Mouse (Mus musculus) forebrain, embryonic 10.5 days (tissue): Measurements from ENCODE around the gene Ezr. TPM values are rescaled to one million over a fixed set of nuclear protein-coding genes. Genes with fewer than 3 reads are reported as not detected.
A peak's percentile ranks its signal among the peaks of the same experiment; 100 is the strongest.
"Not testable (repeated sequence)": the region's sequence is repeated elsewhere in the genome, so short reads cannot be mapped to it uniquely, and the experiment has no call there.

ENCODE experiments used
- DNase-seq: peaks from one replicate; pipeline ENCODE4 v3.0.0-alpha.2; 2017; ENCODE audit warnings: low spot score; ENCODE audit errors: extremely low spot score
- H3K27ac ChIP-seq: fragments of 300-500 bp; sonication (generic); 2 replicates; pipeline ENCODE4 v1.5.1; 2016; ENCODE audit warnings: mild to moderate bottlenecking
- H3K27me3 ChIP-seq: fragments of 300-500 bp; sonication (generic); 2 replicates; pipeline ENCODE4 v1.6.1; 2016; ENCODE audit warnings: mild to moderate bottlenecking; ENCODE audit not compliant: poor library complexity, severe bottlenecking
- H3K36me3 ChIP-seq: fragments of 300-500 bp; sonication (generic); replicated peaks from 2 replicates; pipeline ENCODE4 v1.6.1; 2016; ENCODE audit warnings: mild to moderate bottlenecking, moderate library complexity
- H3K4me1 ChIP-seq: fragments of 300-500 bp; sonication (generic); 2 replicates; pipeline ENCODE4 v1.6.1; 2016
- H3K4me3 ChIP-seq: fragments of 300-500 bp; sonication (generic); 2 replicates; pipeline ENCODE4 v1.5.1; 2016; ENCODE audit warnings: mild to moderate bottlenecking, moderate library complexity
- H3K9me3 ChIP-seq: fragments of 300-500 bp; sonication (generic); 2 replicates; pipeline ENCODE4 v1.6.1; 2016; ENCODE audit warnings: mild to moderate bottlenecking, moderate library complexity
- WGBS: fragments of 180-500 bp; shearing (Covaris S2); methylation state at CpG from one replicate; pipeline ENCODE4 v1.1.7; 2016; 5-methylcytosine and 5-hydroxymethylcytosine counted together
- polyA plus RNA-seq: library from polyadenylated mRNA; unstranded; fragments of >200 nt; fragmentation: Nextera tagmentation; extraction: Ambion mirVana; gene quantifications from 2 replicates; pipeline ENCODE4 v1.2.1, GENCODE M21; 2016

Ezr gene
- polyA plus RNA-seq, 1 experiment from 2014 or later = 116 TPM

DNA sequence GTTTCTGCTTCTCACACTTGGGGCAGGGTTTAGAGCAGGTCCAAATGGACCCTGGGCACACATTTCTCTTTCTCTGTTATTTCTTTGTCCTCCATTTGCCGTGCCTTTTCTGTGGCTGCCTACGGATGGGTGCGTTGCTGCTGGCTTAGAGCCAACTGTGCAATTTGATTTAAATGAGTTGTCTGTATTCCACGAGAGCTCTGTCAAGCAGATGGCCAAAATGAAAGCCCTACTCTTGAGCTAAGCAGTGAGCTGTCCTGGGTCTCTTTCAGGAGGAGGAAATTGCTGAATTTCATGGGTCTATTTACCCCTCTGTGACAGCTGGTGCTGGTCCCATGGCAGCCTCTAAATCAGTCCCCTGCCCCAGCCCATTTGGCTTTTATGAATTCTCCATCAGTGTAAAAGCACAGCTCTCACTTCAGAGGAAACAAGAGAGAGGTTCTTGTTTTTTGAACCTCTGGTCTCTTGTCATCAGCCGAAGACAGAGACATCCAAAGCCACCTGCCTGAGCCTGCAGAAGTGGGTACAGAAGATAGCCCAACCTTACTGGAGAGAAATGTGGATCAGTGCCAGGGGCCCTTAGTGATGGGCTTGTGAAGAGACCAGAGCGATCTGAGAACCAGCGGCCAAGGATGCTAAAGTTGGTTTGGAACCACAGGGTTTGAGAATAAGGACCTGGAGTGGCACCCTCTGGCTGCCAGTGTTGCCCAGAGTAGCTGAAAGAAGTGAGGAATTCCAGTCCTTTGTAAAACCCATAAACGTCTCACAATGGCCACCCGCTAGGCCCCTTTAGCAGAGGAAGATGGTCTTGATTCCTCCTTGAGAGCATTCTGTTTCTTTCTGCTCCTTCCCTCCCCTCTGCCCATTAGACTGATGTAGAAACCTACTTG, 79.0 kb downstream of the Ezr start:
- WGBS = 78% methylated on average over 8 of the region's 9 CpGs

DNA sequence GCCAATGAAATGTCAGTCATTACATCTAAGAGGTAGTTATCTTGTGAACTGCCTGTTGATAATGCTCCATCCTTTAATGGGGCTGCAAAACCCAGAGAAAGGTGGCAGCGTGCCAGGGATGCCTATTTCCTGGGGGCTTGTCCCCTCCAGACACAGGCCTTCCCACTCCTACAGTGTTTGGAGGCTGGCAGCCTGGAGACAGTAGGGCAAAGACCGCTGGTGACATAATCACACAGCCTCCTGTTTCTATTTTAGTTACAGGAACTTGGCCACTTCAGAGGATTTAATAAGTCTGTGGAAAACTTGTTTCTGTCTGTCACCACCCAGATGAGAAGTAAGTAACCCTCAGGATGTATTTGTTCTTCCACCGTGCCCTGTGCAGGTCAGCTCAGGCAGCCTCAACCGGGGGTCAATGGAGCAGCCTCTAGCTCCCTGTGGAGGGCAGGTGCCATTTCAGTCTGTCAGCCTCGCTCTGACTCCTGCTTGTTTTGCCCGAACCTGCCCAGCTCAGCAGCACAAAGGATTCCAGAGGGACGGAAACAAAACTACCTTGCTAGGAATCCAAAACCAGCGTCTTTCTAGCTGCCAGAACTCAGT, 79.9 kb downstream of the Ezr start:
- DNase-seq, H3K36me3 ChIP-seq, H3K27me3 ChIP-seq, H3K4me3 ChIP-seq, H3K4me1 ChIP-seq, H3K27ac ChIP-seq, H3K9me3 ChIP-seq: not testable (repeated sequence)
- 75% methylated on average over 3 of the region's 8 CpGs for WGBS

More for the DNA sequence above, 79.0 kb downstream of the Ezr start:
- not testable (repeated sequence) for H3K36me3 ChIP-seq, H3K4me1 ChIP-seq, H3K27me3 ChIP-seq, H3K27ac ChIP-seq, H3K9me3 ChIP-seq, H3K4me3 ChIP-seq
- peak; percentile 4 for DNase-seq

DNA sequence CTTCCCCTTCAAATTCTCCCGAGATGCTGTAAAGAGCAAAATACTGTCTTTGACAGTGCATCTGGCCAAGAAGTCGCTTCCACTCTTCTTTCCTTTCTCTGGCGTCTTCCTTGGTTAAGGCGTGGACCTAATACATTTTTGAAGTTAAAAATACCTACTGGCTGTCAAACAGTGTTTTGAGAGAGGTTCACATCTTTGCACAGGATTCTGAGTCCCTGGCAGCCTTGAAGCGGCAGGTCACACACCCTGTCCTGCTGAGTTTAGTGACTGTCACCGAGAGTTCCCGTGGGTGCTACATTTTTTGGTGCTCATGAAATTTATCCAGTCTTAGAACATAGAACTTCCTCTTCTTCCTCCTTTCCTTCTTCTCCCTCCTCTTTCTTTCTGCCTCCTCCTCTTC, 82.5 kb downstream of the Ezr start:
- H3K9me3 ChIP-seq, H3K36me3 ChIP-seq, DNase-seq, H3K27me3 ChIP-seq, H3K4me3 ChIP-seq, H3K4me1 ChIP-seq, H3K27ac ChIP-seq: not testable (repeated sequence)
- 74% methylated on average over 4 of the region's 7 CpGs for WGBS

DNA sequence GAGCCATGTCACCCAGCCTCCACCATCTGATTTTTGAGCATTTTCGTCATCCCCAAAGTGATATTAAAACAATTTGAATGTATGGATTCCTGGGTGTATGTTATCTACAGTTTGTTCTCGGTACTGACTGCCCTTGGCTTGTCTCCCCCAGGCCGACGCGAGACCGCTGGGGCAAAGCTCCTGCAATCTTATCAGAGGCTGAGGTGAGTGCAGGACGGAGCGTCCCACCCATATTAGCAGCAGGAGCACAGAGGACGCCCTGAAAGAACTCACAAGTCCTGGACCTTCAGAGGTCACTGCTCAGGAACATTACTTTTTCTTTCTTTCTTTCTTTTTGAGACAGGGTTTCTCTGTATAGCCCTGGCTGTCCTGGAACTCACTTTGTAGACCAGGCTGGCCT, 83.1 kb downstream of the Ezr start:
- not testable (repeated sequence) for DNase-seq, H3K4me3 ChIP-seq, H3K4me1 ChIP-seq, H3K27ac ChIP-seq, H3K36me3 ChIP-seq, H3K27me3 ChIP-seq, H3K9me3 ChIP-seq
- 95% methylated on average over 9 of the region's 9 CpGs for WGBS

DNA sequence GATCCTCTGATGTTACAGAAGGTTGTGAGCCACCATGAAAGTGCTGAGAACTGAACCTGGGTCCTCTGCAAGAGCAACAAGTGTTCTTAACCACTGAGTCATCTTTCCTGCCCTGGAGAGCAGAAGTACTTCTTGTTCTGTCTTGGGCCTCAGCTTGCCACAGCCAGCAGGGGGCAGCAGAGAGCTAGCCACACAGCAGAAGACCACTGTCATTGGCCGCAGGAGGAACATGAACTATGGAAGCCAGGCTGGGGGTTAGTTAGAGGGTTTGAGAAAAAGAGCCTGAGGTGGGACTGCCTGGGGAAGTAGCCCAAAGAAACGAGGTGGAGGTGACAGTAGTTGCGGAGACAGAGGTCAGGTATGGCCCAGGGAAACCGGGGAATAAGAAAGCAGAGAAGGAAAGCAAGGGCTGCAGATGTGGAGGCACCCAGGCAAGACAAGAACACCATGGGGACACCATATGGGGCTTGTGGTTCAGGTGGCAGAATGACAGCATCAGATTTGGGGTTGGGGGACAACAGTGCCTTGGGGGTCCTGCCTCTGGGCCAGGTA, 85.3 kb downstream of the Ezr start:
- not testable (repeated sequence) for H3K27ac ChIP-seq, H3K4me3 ChIP-seq, H3K36me3 ChIP-seq, H3K4me1 ChIP-seq, H3K9me3 ChIP-seq, H3K27me3 ChIP-seq
- 37% methylated on average over 4 of the region's 4 CpGs for WGBS
- peak; percentile 15 for DNase-seq

DNA sequence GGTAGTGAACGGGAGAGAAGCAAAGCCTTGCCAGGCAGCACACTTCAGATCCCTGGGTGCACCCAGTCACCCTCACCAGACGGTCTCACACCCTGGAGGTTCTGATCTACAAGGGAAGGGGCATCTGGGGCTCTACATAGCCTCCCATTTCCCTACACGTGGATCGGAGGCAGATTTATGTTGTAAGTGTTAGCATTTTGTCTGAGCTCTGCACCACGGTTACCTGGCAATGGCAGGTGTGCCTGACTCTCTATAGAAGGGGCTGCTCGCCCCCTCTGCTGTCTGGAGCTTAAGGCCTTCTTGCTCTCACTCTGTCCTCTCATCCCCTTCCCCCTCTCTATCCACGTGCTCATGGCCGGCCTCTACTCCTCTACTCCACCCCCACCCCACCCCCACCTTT, 86.1 kb downstream of the Ezr start:
- H3K4me1 ChIP-seq, H3K4me3 ChIP-seq, H3K9me3 ChIP-seq, H3K36me3 ChIP-seq, H3K27me3 ChIP-seq, H3K27ac ChIP-seq: not testable (repeated sequence)
- peak; percentile 7 for DNase-seq
- WGBS = 63% methylated on average over 8 of the region's 8 CpGs

DNA sequence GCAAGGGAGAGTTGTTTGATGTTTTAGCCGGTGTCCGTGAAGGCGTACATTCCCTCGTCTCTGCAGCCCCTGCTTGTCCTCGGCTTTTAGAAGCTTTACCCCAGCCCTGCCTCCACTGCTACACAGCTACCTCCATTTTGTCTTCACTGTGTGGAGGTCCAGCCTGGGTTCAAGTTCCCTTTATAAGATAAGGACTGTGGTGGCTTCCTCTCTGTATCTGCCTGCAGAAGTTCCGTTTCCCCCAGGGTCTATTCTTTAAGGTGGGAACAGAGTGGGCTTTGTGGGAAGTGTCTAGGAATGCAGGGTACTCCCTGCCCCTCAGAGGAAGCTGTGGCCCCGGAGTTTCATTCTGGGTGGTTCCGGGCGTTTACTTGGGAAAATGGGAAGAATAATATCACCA, 86.9 kb downstream of the Ezr start:
- H3K4me1 ChIP-seq, H3K9me3 ChIP-seq, DNase-seq, H3K4me3 ChIP-seq, H3K27me3 ChIP-seq, H3K27ac ChIP-seq, H3K36me3 ChIP-seq: not testable (repeated sequence)
- 77% methylated on average over 9 of the region's 9 CpGs for WGBS

DNA sequence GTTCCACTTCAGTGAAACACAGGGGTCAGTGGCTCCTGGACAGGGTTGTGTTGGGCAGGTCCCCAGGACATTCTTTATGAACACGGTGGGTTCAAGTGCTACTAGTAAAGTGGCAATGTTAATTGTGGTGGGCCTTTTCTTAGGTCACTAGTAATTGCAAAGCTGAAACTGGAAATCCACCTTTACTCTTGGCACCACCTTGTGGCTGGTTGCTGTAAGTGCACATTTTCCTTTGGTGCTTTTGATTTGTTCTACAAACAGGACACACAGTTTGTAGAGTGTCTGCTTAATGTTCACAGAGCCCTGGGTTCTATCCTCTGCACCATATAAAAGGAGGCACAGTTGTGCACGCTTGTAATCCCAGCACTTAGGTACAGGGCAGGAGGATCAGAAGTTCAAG, 91.0 kb downstream of the Ezr start:
- H3K4me1 ChIP-seq, H3K4me3 ChIP-seq, H3K27me3 ChIP-seq, H3K9me3 ChIP-seq, H3K36me3 ChIP-seq, H3K27ac ChIP-seq: not testable (repeated sequence)
- WGBS = 16% methylated on average over 2 of the region's 2 CpGs
- DNase-seq = peak; percentile 20

DNA sequence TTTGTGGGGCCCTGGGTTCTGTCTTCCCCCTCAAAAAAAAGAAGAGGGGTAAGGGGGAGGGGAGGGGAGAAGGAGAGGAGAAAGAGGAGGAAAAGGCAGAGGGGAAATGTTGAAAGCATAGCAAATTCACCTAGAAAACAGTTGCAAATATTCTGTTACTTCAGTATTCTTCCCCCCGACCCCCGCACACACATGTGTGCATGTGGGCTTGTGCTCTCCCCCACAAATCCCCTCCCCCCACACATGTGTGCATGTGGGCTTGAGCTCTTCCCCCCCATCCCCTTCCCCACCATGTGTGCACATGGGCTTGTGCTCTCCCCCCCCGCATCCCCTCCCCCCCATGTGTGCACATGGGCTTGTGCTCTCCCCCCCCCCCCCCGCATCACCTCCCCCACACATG, 93.2 kb downstream of the Ezr start:
- 97% methylated on average over 2 of the region's 4 CpGs for WGBS
- DNase-seq = not testable (repeated sequence)

More for the DNA sequence above, 93.2 kb downstream of the Ezr start:
- H3K9me3 ChIP-seq, H3K27me3 ChIP-seq, H3K27ac ChIP-seq, H3K36me3 ChIP-seq, H3K4me3 ChIP-seq, H3K4me1 ChIP-seq: not testable (repeated sequence)

Other genes starting within 250 kb of the Ezr start
- gene Dynlt1c, start 181.1 kb downstream of the Ezr start, polyA plus RNA-seq = 33.4 and 41.4 TPM in 2 replicates
- 291 and 301 TPM in 2 replicates for gene Dynlt1f, start 126.9 kb downstream of the Ezr start, polyA plus RNA-seq
- 0.24 TPM in 1 of 2 replicates, not detected in the other for gene Sytl3, start 123.7 kb downstream of the Ezr start, polyA plus RNA-seq
- 37.0 and 37.4 TPM in 2 replicates for gene Rsph3b, start 165.9 kb upstream of the Ezr start, polyA plus RNA-seq
- gene Tagap1, start 178.4 kb upstream of the Ezr start, polyA plus RNA-seq = 52.0 and 53.4 TPM in 2 replicates
- gene Rnaset2b, start 187.8 kb upstream of the Ezr start, polyA plus RNA-seq = 114 and 121 TPM in 2 replicates
- 0.31 TPM in 1 of 2 replicates, not detected in the other for gene Gm49721, start 196.1 kb upstream of the Ezr start, polyA plus RNA-seq
- gene Gm1604a, start 242.8 kb upstream of the Ezr start, polyA plus RNA-seq = not detected in 2 replicates